Comparison of ENCODE assay signal across 9 mouse cellular contexts in genomic region chr4:77558404-77559202, GRCm38 (mm10).
DNase-seq lines count a peak whose midpoint lies in the region; ATAC-seq and TF ChIP-seq lines count a peak whose summit lies in the region.
"Had no signal": no experiment of that assay in that cellular context is flagged by ENCODE, and none has a peak within 500 bp of the region (broad histone marks: within the 10 kb centered on the region; RNA-seq: fewer than 3 reads in every experiment).

No protein-coding gene starts in this region.

- in situ Hi-C loops in CH12.LX (cut with MboI; ENCODE audit: low pct_ligation_motif_present, low pct_unique_long_range_greater_than_20kb, low sequenced_read_pairs), result no loop called here

- no peaks in the 10 kb centered on the region for H3K36me3 ChIP-seq in heart, postnatal 0 days (replicated peaks; ENCODE audit: control insufficient read depth, insufficient read depth, low read length)
- H3K36me3 ChIP-seq in CH12.LX (replicated peaks in 1 of 2; ENCODE audit: control insufficient read depth in 1 of 2, insufficient read depth in 1 of 2, low read length in 1 of 2), result no peaks in the 10 kb centered on the region
- H3K36me3 ChIP-seq in forebrain, embryonic 15.5 days, result no peaks in the 10 kb centered on the region
- no peaks in the 10 kb centered on the region for H3K36me3 ChIP-seq in midbrain, embryonic 13.5 days
- H3K36me3 ChIP-seq: limb, embryonic 15.5 days had no signal

- H3K4me1 ChIP-seq in heart, postnatal 0 days (ENCODE audit: control insufficient read depth, insufficient read depth), result no peaks in the 10 kb centered on the region
- H3K4me1 ChIP-seq in CH12.LX (ENCODE audit: control insufficient read depth in 1 of 2, insufficient read depth in 2 of 2), result no peaks in the 10 kb centered on the region
- H3K4me1 ChIP-seq in forebrain, embryonic 15.5 days, result no peaks in the 10 kb centered on the region
- no peaks in the 10 kb centered on the region for H3K4me1 ChIP-seq in midbrain, embryonic 13.5 days (replicated peaks)
- H3K4me1 ChIP-seq: limb, embryonic 15.5 days had no signal

- no peak overlapping the region for H3K9ac ChIP-seq in heart, postnatal 0 days (replicated peaks; ENCODE audit: low read depth, low read length)
- no peak overlapping the region for H3K9ac ChIP-seq in CH12.LX (ENCODE audit: insufficient read depth, low read depth)
- no peak overlapping the region for H3K9ac ChIP-seq in forebrain, embryonic 15.5 days (replicated peaks)
- no peak overlapping the region for H3K9ac ChIP-seq in midbrain, embryonic 13.5 days (replicated peaks)
- H3K9ac ChIP-seq: limb, embryonic 15.5 days had no signal

- no peaks in the 10 kb centered on the region for H3K9me3 ChIP-seq in heart, postnatal 0 days (replicated peaks; ENCODE audit: control insufficient read depth, low read length)
- peaks cover 26% of the 10 kb centered on the region for H3K9me3 ChIP-seq in CH12.LX (replicated peaks; ENCODE audit: low read length)
- no peaks in the 10 kb centered on the region for H3K9me3 ChIP-seq in forebrain, embryonic 15.5 days
- no peaks in the 10 kb centered on the region for H3K9me3 ChIP-seq in midbrain, embryonic 13.5 days
- H3K9me3 ChIP-seq: limb, embryonic 15.5 days had no signal

- H3K4me2 ChIP-seq in heart, postnatal 0 days (ENCODE audit: low read depth, low read length), result no peak overlapping the region
- no peak overlapping the region for H3K4me2 ChIP-seq in CH12.LX (ENCODE audit: insufficient read depth, low read depth, poor library complexity, severe bottlenecking)
- no peak overlapping the region for H3K4me2 ChIP-seq in forebrain, embryonic 15.5 days (replicated peaks)
- H3K4me2 ChIP-seq in midbrain, embryonic 13.5 days (replicated peaks), result no peak overlapping the region
- H3K4me2 ChIP-seq: limb, embryonic 15.5 days had no signal

- TF ChIP-seq POLR2A in CH12.LX (IDR thresholded peaks at IDR 0.05; ENCODE audit: low read depth, low read length), result no peak

- H3K79me2 ChIP-seq in CH12.LX (replicated peaks; ENCODE audit: control insufficient read depth, extremely low read depth, insufficient read depth, poor library complexity, severe bottlenecking), result no peaks in the 10 kb centered on the region

- no peak overlapping the region for H3K4me3 ChIP-seq in heart, postnatal 0 days (ENCODE audit: low read depth, low read length)
- H3K4me3 ChIP-seq in CH12.LX (replicated peaks in 1 of 3; ENCODE audit: low read depth in 2 of 3, low read length in 2 of 3, poor library complexity in 1 of 3), result no peak overlapping the region
- H3K4me3 ChIP-seq in forebrain, embryonic 15.5 days, result no peak overlapping the region
- H3K4me3 ChIP-seq in midbrain, embryonic 13.5 days (replicated peaks), result no peak overlapping the region
- H3K4me3 ChIP-seq: limb, embryonic 15.5 days had no signal

- peak; percentile 33 for TF ChIP-seq RAD21 in CH12.LX (IDR thresholded peaks at IDR 0.05; ENCODE audit: low read depth, low read length)

- WGBS in heart, postnatal 0 days, result 18% methylated on average over 14 of the region's 14 CpGs
- WGBS in forebrain, embryonic 15.5 days, result 21% methylated on average over 14 of the region's 14 CpGs
- 21% methylated on average over 14 of the region's 14 CpGs for WGBS in midbrain, embryonic 13.5 days

- no peak for ATAC-seq in heart, postnatal 0 days (ENCODE audit: insufficient read depth, low read depth)
- ATAC-seq in forebrain, embryonic 15.5 days (replicated peaks), result peak; percentile 76
- ATAC-seq in midbrain, embryonic 13.5 days, result peak; percentile 69; the same call in 1 of the 2 replicates

- no peak for TF ChIP-seq EP300 in heart, postnatal 0 days (IDR thresholded peaks at IDR 0.05; ENCODE audit: low read depth)
- TF ChIP-seq EP300 in CH12.LX (IDR thresholded peaks at IDR 0.05; ENCODE audit: low read length), result no peak

- no peaks in the 10 kb centered on the region for H3K27me3 ChIP-seq in heart, postnatal 0 days (ENCODE audit: control insufficient read depth, insufficient read depth, low read length)
- H3K27me3 ChIP-seq in CH12.LX (replicated peaks), result no peaks in the 10 kb centered on the region
- H3K27me3 ChIP-seq in forebrain, embryonic 15.5 days, result no peaks in the 10 kb centered on the region
- no peaks in the 10 kb centered on the region for H3K27me3 ChIP-seq in midbrain, embryonic 13.5 days
- H3K27me3 ChIP-seq: limb, embryonic 15.5 days had no signal

- dilution Hi-C loops in CH12.LX (cut with MboI; ENCODE audit: extremely low pct_ligation_motif_present, extremely low pct_unique_long_range_greater_than_20kb, low sequenced_read_pairs), result no loop called here

- no peak overlapping the region for H3K27ac ChIP-seq in heart, postnatal 0 days (ENCODE audit: low read depth)
- no peak overlapping the region for H3K27ac ChIP-seq in CH12.LX (ENCODE audit: insufficient read depth, low read depth)
- no peak overlapping the region for H3K27ac ChIP-seq in forebrain, embryonic 15.5 days (replicated peaks)
- no peak overlapping the region for H3K27ac ChIP-seq in midbrain, embryonic 13.5 days
- H3K27ac ChIP-seq: limb, embryonic 15.5 days had no signal

- peak; percentile 49 for DNase-seq in heart, postnatal 0 days (ENCODE audit: low spot score)
- no peak for DNase-seq in heart, adult 8-10 months (ENCODE audit: low spot score)
- peak; percentile 0 for DNase-seq in CH12.LX (ENCODE audit: extremely low read depth)
- DNase-seq in c-Kit-positive CD71-positive TER-119-positive erythroid progenitor cells, embryonic 14.5 days (ENCODE audit: low spot score), result peak; percentile 1
- DNase-seq in layer of hippocampus, adult 9-10 months (ENCODE audit: low spot score), result peak; percentile 56
- no peak for DNase-seq in spleen, postnatal 36 days (ENCODE audit: low spot score in 2 of 2)

- peak; percentile 85 for TF ChIP-seq CTCF in heart, postnatal 0 days (IDR thresholded peaks at IDR 0.05; ENCODE audit: low read depth)
- TF ChIP-seq CTCF in CH12.LX (conservative IDR thresholded peaks at IDR 0.05 in 1 of 2, IDR thresholded peaks at IDR 0.05 in 1 of 2; ENCODE audit: low read depth in 2 of 2, low read length in 2 of 2), result peak in 1 of 2 experiments; percentile 42; a peak in 2 of 4 replicates

TF ChIP-seq in CH12.LX, 34 proteins besides CTCF, POLR2A, EP300 and RAD21:
- TF ChIP-seq ZC3H11A (IDR thresholded peaks at IDR 0.05; ENCODE audit: low read depth, low read length) (no peak), CHD2 (IDR thresholded peaks at IDR 0.05; ENCODE audit: low read length) (no peak), CHD1 (IDR thresholded peaks at IDR 0.05; ENCODE audit: low read depth, low read length) (no peak), MAFK (IDR thresholded peaks at IDR 0.05; ENCODE audit: insufficient replicate concordance, low read length) (no peak), USF2 (conservative IDR thresholded peaks at IDR 0.05; ENCODE audit: low read depth, low read length) (no peak), KAT2A (IDR thresholded peaks at IDR 0.05; ENCODE audit: insufficient replicate concordance, low read length) (no peak), NELFE (IDR thresholded peaks at IDR 0.05; ENCODE audit: low read depth, low read length) (no peak), MAX (IDR thresholded peaks at IDR 0.05; ENCODE audit: low read length) (no peak), MXI1 (IDR thresholded peaks at IDR 0.05; ENCODE audit: low read depth, low read length) (no peak), MYC (IDR thresholded peaks at IDR 0.05; ENCODE audit: low read depth, low read length) (no peak), POLR2AphosphoS2 (IDR thresholded peaks at IDR 0.05; ENCODE audit: low read depth, low read length) (no peak), TCF12 (IDR thresholded peaks at IDR 0.05; ENCODE audit: low read depth, low read length) (no peak), ZMIZ1 (IDR thresholded peaks at IDR 0.05; ENCODE audit: low read depth, low read length) (no peak), IRF4 (IDR thresholded peaks at IDR 0.05; ENCODE audit: low read depth, low read length) (no peak)

Comparison
In these comparisons a context has a peak if more than half of its experiments do, and no peak if none do; other contexts are left out.
1. DNase-seq: peak in heart, postnatal 0 days (single experiment), CH12.LX (single experiment), c-Kit-positive CD71-positive TER-119-positive erythroid progenitor cells, embryonic 14.5 days (single experiment) and layer of hippocampus, adult 9-10 months (single experiment); none in heart, adult 8-10 months (single experiment) and spleen, postnatal 36 days (0 of 2).